Mouse (Mus musculus) liver, embryonic 15.5 days (tissue): ENCODE measurements around the gene Arhgef6. TPM values are rescaled to one million over a fixed set of nuclear protein-coding genes. Genes with fewer than 3 reads are reported as not detected.

Experiments
- ATAC-seq: fragments of 200-750 bp; cut with Nextera tagmentation; 2 replicates; pipeline ENCODE4 v1.8.0; 2017; ENCODE audit warnings: moderate number of reproducible peaks, mild to moderate bottlenecking, moderate library complexity; ENCODE audit not compliant: insufficient read depth
- H3K27ac ChIP-seq: fragments of 300-500 bp; sonication (generic); replicated peaks from 2 replicates; pipeline ENCODE4 v1.5.1; 2015; ENCODE audit warnings: mild to moderate bottlenecking, inconsistent platforms
- H3K27me3 ChIP-seq: fragments of 300-500 bp; sonication (generic); 2 replicates; pipeline ENCODE4 v1.6.1; 2015; ENCODE audit warnings: mild to moderate bottlenecking, inconsistent platforms
- H3K36me3 ChIP-seq: fragments of 300-500 bp; sonication (generic); replicated peaks from 2 replicates; pipeline ENCODE4 v1.6.1; 2015; ENCODE audit warnings: moderate library complexity, mild to moderate bottlenecking, inconsistent platforms
- H3K4me1 ChIP-seq: fragments of 300-500 bp; sonication (generic); replicated peaks from 2 replicates; pipeline ENCODE4 v1.6.1; 2015; ENCODE audit warnings: inconsistent platforms
- H3K4me2 ChIP-seq: fragments of 300-500 bp; sonication (generic); 2 replicates; pipeline ENCODE4 v1.6.1; 2015; ENCODE audit warnings: moderate library complexity, mild to moderate bottlenecking, inconsistent platforms
- H3K4me3 ChIP-seq: fragments of 300-500 bp; sonication (generic); replicated peaks from 2 replicates; pipeline ENCODE4 v1.5.1; 2015; ENCODE audit warnings: mild to moderate bottlenecking, inconsistent platforms
- H3K9ac ChIP-seq: fragments of 300-500 bp; sonication (generic); 2 replicates; pipeline ENCODE4 v1.6.1; 2015; ENCODE audit warnings: moderate library complexity, mild to moderate bottlenecking, inconsistent platforms
- H3K9me3 ChIP-seq: fragments of 300-500 bp; sonication (generic); replicated peaks from 2 replicates; pipeline ENCODE4 v1.6.1; 2016; ENCODE audit warnings: inconsistent platforms
- WGBS: fragments of 180-500 bp; shearing (Covaris S2); methylation state at CpG from one replicate; pipeline ENCODE4 v1.1.7; 2015; ENCODE audit warnings: mixed read lengths; ENCODE audit not compliant: insufficient replicate concordance; 5-methylcytosine and 5-hydroxymethylcytosine counted together
- polyA plus RNA-seq: library from polyadenylated mRNA; unstranded; fragments of >200 nt; fragmentation: Nextera tagmentation; extraction: Ambion mirVana; gene quantifications from 2 replicates; pipeline ENCODE4 v1.2.1, GENCODE M21; 2015

The Arhgef6 gene
- polyA plus RNA-seq, 1 experiment from 2014 or later, result 5.7 TPM

- no peak overlapping the region for H3K27ac ChIP-seq
- no peak for ATAC-seq
- no peaks in the 10 kb centered on the region for H3K9me3 ChIP-seq
- H3K27me3 ChIP-seq, result no peaks in the 10 kb centered on the region
- H3K4me2 ChIP-seq, result no peak overlapping the region
- no peak overlapping the region for H3K4me3 ChIP-seq
- no peaks in the 10 kb centered on the region for H3K36me3 ChIP-seq
- no peaks in the 10 kb centered on the region for H3K4me1 ChIP-seq
- no peak overlapping the region for H3K9ac ChIP-seq
- 54% methylated on average over 8 of the region's 8 CpGs for WGBS
Measured at GRCm38 (mm10) chrX:57303188-57303878, 35.2 kb downstream of the Arhgef6 start.

GRCm38 (mm10) chrX:57298946-57299345 is 39.6 kb downstream of the Arhgef6 start:
- Histone ChIP-seq H3K4me1 (no peaks in the 10 kb centered on the region), H3K27me3 (no peaks in the 10 kb centered on the region), H3K9me3 (no peaks in the 10 kb centered on the region), H3K4me2 (no peak overlapping the region), H3K36me3 (no peaks in the 10 kb centered on the region), H3K9ac (no peak overlapping the region), H3K27ac (no peak overlapping the region), H3K4me3 (no peak overlapping the region)
- WGBS, result 28% methylated on average over 7 of the region's 7 CpGs
- ATAC-seq, result no peak

GRCm38 (mm10) chrX:57288458-57288857 is 50.1 kb downstream of the Arhgef6 start:
- Histone ChIP-seq H3K4me3 (no peak overlapping the region), H3K27ac (no peak overlapping the region), H3K36me3 (no peaks in the 10 kb centered on the region), H3K27me3 (no peaks in the 10 kb centered on the region), H3K9ac (no peak overlapping the region), H3K9me3 (no peaks in the 10 kb centered on the region), H3K4me1 (no peaks in the 10 kb centered on the region), H3K4me2 (no peak overlapping the region)
- no peak for ATAC-seq
- WGBS, result 54% methylated on average over 3 of the region's 3 CpGs

GRCm38 (mm10) chrX:57286281-57286680 is 52.2 kb downstream of the Arhgef6 start:
- H3K4me3 ChIP-seq, result no peak overlapping the region
- H3K9ac ChIP-seq, result no peak overlapping the region
- H3K27me3 ChIP-seq, result no peaks in the 10 kb centered on the region
- no peak overlapping the region for H3K4me2 ChIP-seq
- H3K36me3 ChIP-seq, result no peaks in the 10 kb centered on the region
- no peaks in the 10 kb centered on the region for H3K4me1 ChIP-seq
- no peaks in the 10 kb centered on the region for H3K9me3 ChIP-seq
- no peak for ATAC-seq
- 66% methylated on average over 9 of the region's 9 CpGs for WGBS
- no peak overlapping the region for H3K27ac ChIP-seq

- H3K4me2 ChIP-seq, result no peak overlapping the region
- H3K4me1 ChIP-seq, result no peaks in the 10 kb centered on the region
- ATAC-seq, result no peak
- H3K9ac ChIP-seq, result no peak overlapping the region
- H3K36me3 ChIP-seq, result no peaks in the 10 kb centered on the region
- H3K4me3 ChIP-seq, result no peak overlapping the region
- H3K27ac ChIP-seq, result no peak overlapping the region
- no peaks in the 10 kb centered on the region for H3K27me3 ChIP-seq
- no peaks in the 10 kb centered on the region for H3K9me3 ChIP-seq
- 76% methylated on average over 3 of the region's 3 CpGs for WGBS
Measured at GRCm38 (mm10) chrX:57282184-57282583, 56.3 kb downstream of the Arhgef6 start.

- H3K9ac ChIP-seq, result no peak overlapping the region
- H3K27ac ChIP-seq, result 0 out of 2 replicates have a peak overlapping the region, but pooled peaks have one; percentile 19
- H3K4me1 ChIP-seq, result no peaks in the 10 kb centered on the region
- H3K36me3 ChIP-seq, result no peaks in the 10 kb centered on the region
- peak; percentile 57 for ATAC-seq
- WGBS, result 48% methylated on average over 6 of the region's 6 CpGs
- H3K9me3 ChIP-seq, result no peaks in the 10 kb centered on the region
- H3K27me3 ChIP-seq, result no peaks in the 10 kb centered on the region
- no peak overlapping the region for H3K4me2 ChIP-seq
- no peak overlapping the region for H3K4me3 ChIP-seq
Measured at GRCm38 (mm10) chrX:57277560-57278335, 60.8 kb downstream of the Arhgef6 start.

- WGBS, result 64% methylated on average over 4 of the region's 4 CpGs
- no peaks in the 10 kb centered on the region for H3K27me3 ChIP-seq
Measured at GRCm38 (mm10) chrX:57263515-57263914, 75.0 kb downstream of the Arhgef6 start.

GRCm38 (mm10) chrX:57260744-57261143 is 77.8 kb downstream of the Arhgef6 start:
- Histone ChIP-seq H3K4me2 (no peak overlapping the region), H3K9ac (no peak overlapping the region), H3K27ac (no peak overlapping the region), H3K27me3 (no peaks in the 10 kb centered on the region), H3K4me1 (no peaks in the 10 kb centered on the region), H3K4me3 (no peak overlapping the region), H3K9me3 (no peaks in the 10 kb centered on the region), H3K36me3 (no peaks in the 10 kb centered on the region)
- no peak for ATAC-seq
- WGBS, result 45% methylated on average over 2 of the region's 2 CpGs

More at GRCm38 (mm10) chrX:57263515-57263914, 75.0 kb downstream of the Arhgef6 start:
- ATAC-seq, result no peak
- no peak overlapping the region for H3K27ac ChIP-seq
- no peaks in the 10 kb centered on the region for H3K9me3 ChIP-seq
- no peak overlapping the region for H3K9ac ChIP-seq
- no peak overlapping the region for H3K4me3 ChIP-seq
- no peaks in the 10 kb centered on the region for H3K36me3 ChIP-seq
- H3K4me1 ChIP-seq, result no peaks in the 10 kb centered on the region
- H3K4me2 ChIP-seq, result no peak overlapping the region

GRCm38 (mm10) chrX:57253329-57254055 is 85.0 kb downstream of the Arhgef6 start:
- no peak overlapping the region for H3K4me2 ChIP-seq
- H3K27ac ChIP-seq, result no peak overlapping the region
- H3K9ac ChIP-seq, result no peak overlapping the region
- H3K9me3 ChIP-seq, result no peaks in the 10 kb centered on the region
- no peaks in the 10 kb centered on the region for H3K27me3 ChIP-seq
- ATAC-seq, result no peak
- WGBS, result 64% methylated on average over 7 of the region's 7 CpGs
- H3K4me1 ChIP-seq, result no peaks in the 10 kb centered on the region
- H3K36me3 ChIP-seq, result no peaks in the 10 kb centered on the region
- H3K4me3 ChIP-seq, result no peak overlapping the region

- Histone ChIP-seq H3K4me2 (no peak overlapping the region), H3K27ac (no peak overlapping the region), H3K27me3 (no peaks in the 10 kb centered on the region), H3K4me1 (no peaks in the 10 kb centered on the region), H3K36me3 (no peaks in the 10 kb centered on the region), H3K4me3 (no peak overlapping the region), H3K9me3 (no peaks in the 10 kb centered on the region), H3K9ac (no peak overlapping the region)
- ATAC-seq, result no peak
- 54% methylated on average over 3 of the region's 3 CpGs for WGBS
Measured at GRCm38 (mm10) chrX:57238572-57238971, 100.0 kb downstream of the Arhgef6 start.

GRCm38 (mm10) chrX:57235982-57236381 is 102.5 kb downstream of the Arhgef6 start:
- no peak for ATAC-seq
- WGBS, result 44% methylated on average over 4 of the region's 4 CpGs
- no peaks in the 10 kb centered on the region for H3K4me1 ChIP-seq
- no peaks in the 10 kb centered on the region for H3K27me3 ChIP-seq
- H3K4me2 ChIP-seq, result no peak overlapping the region
- no peak overlapping the region for H3K9ac ChIP-seq
- no peak overlapping the region for H3K4me3 ChIP-seq
- H3K36me3 ChIP-seq, result no peaks in the 10 kb centered on the region
- no peaks in the 10 kb centered on the region for H3K9me3 ChIP-seq
- no peak overlapping the region for H3K27ac ChIP-seq
